Mouse (Mus musculus): ENCODE data around the gene Mrrf.

The Mrrf gene

GRCm38 (mm10) chr2:36136300-36136941 lies at the start of gene Mrrf, which contains the start of gene Rbm18:
Mrrf (plus strand) TSS chr2:36136389.
Rbm18 (minus strand) TSS chr2:36136773.
- peak; percentile 94 for DNase-seq (ENCODE audit: low read depth)

GRCm38 (mm10) chr2:36089190-36089589 lies 47.0 kb upstream of the Mrrf start:
- DNase-seq (ENCODE audit: low read depth), result no peak

- peak; percentile 72 for DNase-seq (ENCODE audit: low read depth)
These were observed 45.1 kb upstream of the Mrrf start for GRCm38 (mm10) chr2:36090853-36091741.

- no peak for DNase-seq (ENCODE audit: low read depth)
These were observed 43.4 kb upstream of the Mrrf start for GRCm38 (mm10) chr2:36092748-36093147.

GRCm38 (mm10) chr2:36093301-36093700 lies 42.9 kb upstream of the Mrrf start:
- DNase-seq (ENCODE audit: low read depth), result no peak

- DNase-seq (ENCODE audit: low read depth), result no peak
These were observed 42.2 kb upstream of the Mrrf start for GRCm38 (mm10) chr2:36093914-36094475.

GRCm38 (mm10) chr2:36097129-36097815 lies 38.9 kb upstream of the Mrrf start:
- DNase-seq (ENCODE audit: low read depth), result no peak

GRCm38 (mm10) chr2:36098021-36098420 lies 38.2 kb upstream of the Mrrf start:
- no peak for DNase-seq (ENCODE audit: low read depth)

GRCm38 (mm10) chr2:36099739-36100138 lies 36.5 kb upstream of the Mrrf start:
- no peak for DNase-seq (ENCODE audit: low read depth)

- DNase-seq (ENCODE audit: low read depth), result no peak
These were observed 34.2 kb upstream of the Mrrf start for GRCm38 (mm10) chr2:36101866-36102558.

- DNase-seq (ENCODE audit: low read depth), result peak; percentile 13
These were observed 33.6 kb upstream of the Mrrf start for GRCm38 (mm10) chr2:36102559-36102946.

- DNase-seq (ENCODE audit: low read depth), result no peak
These were observed 33.1 kb upstream of the Mrrf start for GRCm38 (mm10) chr2:36103069-36103554.

- DNase-seq (ENCODE audit: low read depth), result peak; percentile 18
These were observed 32.4 kb upstream of the Mrrf start for GRCm38 (mm10) chr2:36103555-36104367.

- DNase-seq (ENCODE audit: low read depth), result peak; percentile 15
These were observed 31.7 kb upstream of the Mrrf start for GRCm38 (mm10) chr2:36104436-36104955.

GRCm38 (mm10) chr2:36104956-36105741 lies 31.0 kb upstream of the Mrrf start, which contains the start of gene Lhx6:
Lhx6 (minus strand) TSS chr2:36105408.
- DNase-seq (ENCODE audit: low read depth), result no peak

- no peak for DNase-seq (ENCODE audit: low read depth)
These were observed 27.6 kb upstream of the Mrrf start for GRCm38 (mm10) chr2:36108615-36109014.

GRCm38 (mm10) chr2:36112632-36113031 lies 23.6 kb upstream of the Mrrf start:
- DNase-seq (ENCODE audit: low read depth), result no peak

- no peak for DNase-seq (ENCODE audit: low read depth)
These were observed 9.3 kb upstream of the Mrrf start for GRCm38 (mm10) chr2:36126795-36127429.

- DNase-seq (ENCODE audit: low read depth), result no peak
These were observed 8.2 kb upstream of the Mrrf start for GRCm38 (mm10) chr2:36127973-36128372.
